Mouse (Mus musculus) forebrain, embryonic 13.5 days (tissue): ENCODE measurements around the gene Hopx. TPM values are rescaled to one million over a fixed set of nuclear protein-coding genes. Genes with fewer than 3 reads are reported as not detected.

Source experiments
- ATAC-seq: fragments of 200-750 bp; cut with Nextera tagmentation; 2 replicates; pipeline ENCODE4 v1.8.0; 2017
- H3K27ac ChIP-seq: fragments of 300-500 bp; sonication (generic); 2 replicates; pipeline ENCODE4 v1.5.1; 2015; ENCODE audit warnings: inconsistent platforms, mild to moderate bottlenecking, moderate library complexity
- H3K27me3 ChIP-seq: fragments of 300-500 bp; sonication (generic); 2 replicates; pipeline ENCODE4 v1.6.1; 2015; ENCODE audit warnings: mild to moderate bottlenecking, inconsistent platforms
- H3K36me3 ChIP-seq: fragments of 300-500 bp; sonication (generic); 2 replicates; pipeline ENCODE4 v1.6.1; 2015; ENCODE audit warnings: mild to moderate bottlenecking, inconsistent platforms; ENCODE audit not compliant: poor library complexity, severe bottlenecking
- H3K4me1 ChIP-seq: fragments of 300-500 bp; sonication (generic); 2 replicates; pipeline ENCODE4 v1.6.1; 2015; ENCODE audit warnings: inconsistent platforms
- H3K4me2 ChIP-seq: fragments of 300-500 bp; sonication (generic); 2 replicates; pipeline ENCODE4 v1.6.1; 2015; ENCODE audit warnings: inconsistent platforms, mild to moderate bottlenecking, moderate library complexity
- H3K4me3 ChIP-seq: fragments of 300-500 bp; sonication (generic); 2 replicates; pipeline ENCODE4 v1.5.1; 2015; ENCODE audit warnings: mild to moderate bottlenecking, inconsistent platforms
- H3K9ac ChIP-seq: fragments of 300-500 bp; sonication (generic); 2 replicates; pipeline ENCODE4 v1.6.1; 2015; ENCODE audit warnings: mild to moderate bottlenecking, inconsistent platforms
- H3K9me3 ChIP-seq: fragments of 300-500 bp; sonication (generic); replicated peaks from 2 replicates; pipeline ENCODE4 v1.6.1; 2016; ENCODE audit warnings: inconsistent platforms
- WGBS: fragments of 180-500 bp; shearing (Covaris S2); methylation state at CpG from one replicate; pipeline ENCODE4 v1.1.7; 2015; 5-methylcytosine and 5-hydroxymethylcytosine counted together
- polyA plus RNA-seq: library from polyadenylated mRNA; unstranded; fragments of >200 nt; fragmentation: Nextera tagmentation; extraction: Ambion mirVana; gene quantifications from 2 replicates; pipeline ENCODE4 v1.2.1, GENCODE M21; 2015

The Hopx gene
- polyA plus RNA-seq, 1 experiment from 2014 or later, result 1.5 TPM

DNA sequence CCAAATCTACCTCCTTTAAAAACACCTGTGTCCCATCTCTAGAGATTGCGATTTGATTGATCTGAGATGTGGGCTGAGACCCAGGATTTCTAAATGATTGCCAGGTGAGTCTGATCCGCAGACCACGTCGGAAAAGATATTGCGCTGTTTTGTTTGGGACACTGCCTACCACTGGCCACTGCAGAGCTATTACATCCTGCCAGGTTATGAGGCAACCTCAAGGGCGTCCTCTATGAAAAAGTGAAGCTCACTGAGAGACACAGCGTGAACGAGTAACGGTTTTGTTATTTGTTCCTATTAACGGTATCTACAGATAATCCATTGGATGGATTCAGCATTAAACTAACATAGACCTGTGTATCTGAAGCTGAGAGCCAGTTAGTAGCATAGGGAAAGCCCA, 76.5 kb downstream of the Hopx start:
- 95% methylated on average over 10 of the region's 10 CpGs for WGBS
- no peak overlapping the region for H3K27ac ChIP-seq
- no peak overlapping the region for H3K4me3 ChIP-seq

More for the DNA sequence above, 76.5 kb downstream of the Hopx start:
- Histone ChIP-seq H3K4me1 (peaks cover 4% of the 10 kb centered on the region; the same call in 1 of the 2 replicates), H3K4me2 (no peak overlapping the region), H3K9ac (no peak overlapping the region), H3K9me3 (peaks cover 5% of the 10 kb centered on the region; the same call in 1 of the 2 replicates), H3K27me3 (no peaks in the 10 kb centered on the region), H3K36me3 (no peaks in the 10 kb centered on the region)
- no peak for ATAC-seq

Other genes with a start within 250 kb of the Hopx start
- 23.0 and 23.4 TPM in 2 replicates for gene Aasdh, start 209.6 kb downstream of the Hopx start, polyA plus RNA-seq
- 312 and 332 TPM in 2 replicates for gene Paics, start 163.8 kb downstream of the Hopx start, polyA plus RNA-seq
- 19.2 and 25.5 TPM in 2 replicates for gene Ppat, start 163.5 kb downstream of the Hopx start, polyA plus RNA-seq
- 75.4 and 78.1 TPM in 2 replicates for gene Srp72, start 140.4 kb downstream of the Hopx start, polyA plus RNA-seq
- gene Arl9, start 111.1 kb downstream of the Hopx start, polyA plus RNA-seq, result not detected in 2 replicates
- 0.18 and 0.38 TPM in 2 replicates for gene Thegl, start 99.1 kb downstream of the Hopx start, polyA plus RNA-seq
- gene Spink2, start 96.3 kb upstream of the Hopx start, polyA plus RNA-seq, result 0.94 and 1.4 TPM in 2 replicates
- 11.1 and 13.1 TPM in 2 replicates for gene Rest, start 150.4 kb upstream of the Hopx start, polyA plus RNA-seq
- gene Noa1, start 195.0 kb upstream of the Hopx start, polyA plus RNA-seq, result 33.8 and 35.8 TPM in 2 replicates
- gene Polr2b, start 195.0 kb upstream of the Hopx start, polyA plus RNA-seq, result 82.5 and 87.1 TPM in 2 replicates